Mouse (Mus musculus): Measurements from ENCODE around the gene Ace3.

GRCm38 (mm10) chr11:105975050-105975449 is 19.4 kb upstream of the Ace3 start:
- no peak for TF ChIP-seq TAL1 (IDR thresholded peaks at IDR 0.05; ENCODE audit: low read length)
- no peak for TF ChIP-seq GATA1 (IDR thresholded peaks at IDR 0.05; ENCODE audit: low read length)

Data from erythroblast, embryonic 14.5 days (primary cell).